Mouse (Mus musculus) heart, adult 2 months (tissue): ENCODE measurements at regions not wholly inside any gene's neighbourhood (a gene's known extent, or its start where the extent isn't known, plus 50 kb on each side); places are given as distances from the start of the nearest gene placed in this dataset.

Experiments
- DNase-seq, 2 experiments: peaks; one replicate each; pipeline ENCODE4 v3.0.0; 2021
- H3K27ac ChIP-seq: fragments of 200-600 bp; 2 replicates; pipeline ENCODE4 v1.8.1; 2022
- H3K27me3 ChIP-seq: fragments of 200-500 bp; 2 replicates; pipeline ENCODE4 v1.6.1; 2012; ENCODE audit warnings: mild to moderate bottlenecking, low read length, inconsistent platforms, mixed read lengths; ENCODE audit not compliant: control insufficient read depth, insufficient read depth
- H3K36me3 ChIP-seq: fragments of 200-500 bp; 2 replicates; pipeline ENCODE4 v1.6.1; 2012; ENCODE audit warnings: low read length, inconsistent platforms; ENCODE audit not compliant: control insufficient read depth, insufficient read depth
- H3K4me1 ChIP-seq: fragments of 200-500 bp; 2 replicates; pipeline ENCODE4 v1.6.1; 2011; ENCODE audit warnings: low read length; ENCODE audit not compliant: control insufficient read depth, insufficient read depth
- H3K4me3 ChIP-seq: fragments of 200-600 bp; 2 replicates; pipeline ENCODE4 v1.8.1; 2022
- H3K79me2 ChIP-seq: fragments of 200-500 bp; replicated peaks from 2 replicates; pipeline ENCODE4 v1.6.1; 2012; ENCODE audit warnings: mild to moderate bottlenecking, inconsistent platforms, low read length, moderate library complexity, mixed read lengths; ENCODE audit not compliant: control insufficient read depth, insufficient read depth
- H3K9ac ChIP-seq: fragments of 200-500 bp; 2 replicates; pipeline ENCODE4 v1.6.1; 2012; ENCODE audit warnings: low read depth, mild to moderate bottlenecking, control low read depth, inconsistent platforms, low read length, mixed read lengths
- CTCF ChIP-seq: fragments of 200-600 bp; IDR thresholded peaks from 2 replicates; pipeline ENCODE4 v1.8.1; 2022; ENCODE audit warnings: antibody characterized with exemption, mild to moderate bottlenecking, moderate library complexity
- EP300 ChIP-seq: fragments of 200-500 bp; IDR thresholded peaks from 2 replicates; pipeline ENCODE4 v1.6.1; 2011; ENCODE audit warnings: low read depth, low read length, control low read depth; ENCODE audit not compliant: insufficient read depth
- POLR2A ChIP-seq: fragments of 200-500 bp; IDR thresholded peaks from 2 replicates; pipeline ENCODE4 v1.6.1; 2011; ENCODE audit warnings: mild to moderate bottlenecking, low read depth, low read length, control low read depth; ENCODE audit not compliant: insufficient read depth
- WGBS: fragments of 180-500 bp; shearing (Covaris S2); methylation state at CpG from one replicate; pipeline ENCODE4 v1.1.7; 2018; 5-methylcytosine and 5-hydroxymethylcytosine counted together
- intact Hi-C: fragments of 180-260 bp; cut with DNase I; formaldehyde crosslinking; loops from one replicate; pipeline ENCODE4 v1.15.1; 2025

DNA sequence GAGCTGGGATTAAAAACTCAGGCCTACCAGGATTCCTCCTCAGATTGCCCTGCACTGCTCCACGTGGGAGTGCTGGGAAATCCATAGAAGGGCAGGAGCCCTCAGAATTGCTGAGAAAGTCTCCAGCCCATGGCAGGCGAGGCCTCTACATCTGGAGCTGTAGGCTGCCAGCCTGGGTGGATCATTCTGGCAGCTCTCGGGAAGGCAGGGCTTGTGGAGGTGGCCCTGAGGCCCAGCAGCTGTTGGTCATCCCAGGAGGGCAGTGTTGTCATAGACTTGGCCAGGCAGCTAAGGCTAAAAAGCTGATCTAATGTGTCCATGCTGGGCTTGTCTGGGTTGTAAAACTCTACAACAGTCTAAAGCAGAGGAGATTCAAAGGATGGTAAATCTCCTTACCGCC, 101.6 kb upstream of the Aldh1a3 start:
- no peaks in the 10 kb centered on the region; the same call in 1 of the 2 replicates for H3K4me1 ChIP-seq
- no peaks in the 10 kb centered on the region for H3K79me2 ChIP-seq
- intact Hi-C loops, result no loop called here
- H3K9ac ChIP-seq, result no peak overlapping the region
- H3K4me3 ChIP-seq, result no peak overlapping the region
- H3K27me3 ChIP-seq, result no peaks in the 10 kb centered on the region
- no peak overlapping the region for H3K27ac ChIP-seq
- 54% methylated on average over 4 of the region's 4 CpGs for whole genome bisulfite sequencing
- H3K36me3 ChIP-seq, result no peaks in the 10 kb centered on the region
- DNase-seq, result peak; percentile 73 to 78
- TF ChIP-seq POLR2A (no peak), CTCF (no peak), EP300 (0 out of 2 replicates have a peak, but pooled peaks have one; percentile 52)

DNA sequence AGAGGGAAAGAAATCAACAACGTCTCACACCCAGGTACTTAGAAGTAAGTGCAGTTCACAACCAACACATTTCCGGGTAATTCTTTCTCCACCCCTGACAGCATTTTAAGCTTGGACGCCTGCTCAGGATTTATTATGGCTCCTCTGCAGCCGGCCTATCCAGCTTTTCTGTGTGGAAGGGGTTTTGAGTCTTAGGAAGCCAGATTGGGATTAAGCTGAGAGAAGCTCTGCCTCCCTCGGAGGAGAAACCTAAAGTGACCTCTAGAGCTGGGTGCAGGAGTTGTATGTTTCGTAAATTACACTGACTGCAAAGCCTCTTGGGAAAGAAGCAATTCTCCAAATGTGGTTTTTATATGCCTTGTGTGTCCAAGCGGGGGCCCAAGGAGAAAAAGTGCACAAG, 96.6 kb upstream of the Aldh1a3 start:
- WGBS, result 70% methylated on average over 7 of the region's 7 CpGs
- DNase-seq, result no peak
- no peak for TF ChIP-seq CTCF
- TF ChIP-seq POLR2A, result no peak
- no peak for TF ChIP-seq EP300
- Histone ChIP-seq H3K27ac (no peak overlapping the region), H3K36me3 (no peaks in the 10 kb centered on the region), H3K27me3 (no peaks in the 10 kb centered on the region), H3K79me2 (no peaks in the 10 kb centered on the region), H3K4me1 (no peaks in the 10 kb centered on the region), H3K4me3 (no peak overlapping the region), H3K9ac (no peak overlapping the region)
- intact Hi-C loops, result no loop called here

- H3K4me3 ChIP-seq, result no peak overlapping the region
- intact Hi-C loops, result no loop called here
- no peaks in the 10 kb centered on the region for H3K27me3 ChIP-seq
- no peak for DNase-seq
- 86% methylated on average over 2 of the region's 2 CpGs for WGBS
- H3K79me2 ChIP-seq, result no peaks in the 10 kb centered on the region
- H3K36me3 ChIP-seq, result no peaks in the 10 kb centered on the region
- no peak overlapping the region for H3K27ac ChIP-seq
- H3K4me1 ChIP-seq, result no peaks in the 10 kb centered on the region
- H3K9ac ChIP-seq, result no peak overlapping the region
- TF ChIP-seq CTCF (no peak), EP300 (no peak), POLR2A (no peak)
These were observed 94.2 kb upstream of the Aldh1a3 start for GRCm38 (mm10) chr7:66521522-66521921.

DNA sequence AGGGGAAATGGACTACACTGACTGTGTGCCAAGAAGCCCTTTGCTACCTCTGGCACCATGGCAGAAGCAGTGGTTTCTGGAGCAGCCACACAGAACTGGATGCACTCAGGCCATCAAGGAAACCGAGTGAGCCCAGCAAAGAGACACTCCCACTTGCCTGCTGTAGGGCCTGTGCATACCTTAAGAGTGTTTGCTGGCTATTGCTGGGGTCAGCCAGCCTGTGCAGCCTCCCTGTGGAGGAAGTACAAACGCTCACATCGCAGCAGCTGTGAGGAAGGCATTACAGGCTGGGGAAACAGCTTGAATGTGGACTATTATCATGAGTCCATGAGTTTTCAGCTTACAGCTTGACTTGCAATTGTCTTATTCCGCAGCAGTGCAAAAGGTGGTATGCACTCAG, 88.8 kb upstream of the Aldh1a3 start:
- peaks cover 5% of the 10 kb centered on the region for H3K4me1 ChIP-seq
- no peaks in the 10 kb centered on the region for H3K36me3 ChIP-seq
- intact Hi-C loops, result no loop called here
- H3K27ac ChIP-seq, result no peak overlapping the region
- TF ChIP-seq EP300, result no peak
- no peak for TF ChIP-seq POLR2A
- no peak for TF ChIP-seq CTCF
- H3K9ac ChIP-seq, result no peak overlapping the region
- DNase-seq, result no peak
- H3K27me3 ChIP-seq, result no peaks in the 10 kb centered on the region
- WGBS, result 31% methylated on average over 4 of the region's 4 CpGs
- H3K79me2 ChIP-seq, result no peaks in the 10 kb centered on the region
- H3K4me3 ChIP-seq, result no peak overlapping the region

DNA sequence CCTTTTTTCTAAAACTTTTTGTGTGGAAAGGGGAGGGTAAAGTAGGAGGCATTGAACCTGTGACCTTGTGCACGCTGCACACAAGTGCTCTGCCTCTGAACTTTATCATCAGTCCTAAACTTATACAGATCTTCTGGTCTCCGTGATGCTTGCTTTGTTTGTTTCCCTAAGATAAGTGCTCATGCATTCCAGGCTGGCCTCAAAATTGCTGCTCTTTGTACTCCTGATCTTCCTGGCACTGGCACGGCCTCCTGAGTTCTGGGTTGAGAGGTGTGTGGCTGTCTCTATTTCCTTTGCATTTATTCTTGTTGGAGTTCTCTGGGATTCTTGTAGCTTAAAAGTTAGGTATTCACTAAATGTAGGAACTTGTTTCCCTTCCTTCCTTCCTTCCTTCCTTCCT, 86.1 kb upstream of the Aldh1a3 start:
- no peaks in the 10 kb centered on the region for H3K36me3 ChIP-seq
- TF ChIP-seq POLR2A (no peak), EP300 (no peak), CTCF (no peak)
- H3K4me1 ChIP-seq, result peaks cover 5% of the 10 kb centered on the region
- no peak for DNase-seq
- no peaks in the 10 kb centered on the region for H3K79me2 ChIP-seq
- no peak overlapping the region for H3K27ac ChIP-seq
- H3K4me3 ChIP-seq, result no peak overlapping the region
- intact Hi-C loops, result no loop called here
- H3K27me3 ChIP-seq, result no peaks in the 10 kb centered on the region
- no peak overlapping the region for H3K9ac ChIP-seq
- 28% methylated on average over 3 of the region's 3 CpGs for WGBS

- H3K4me3 ChIP-seq, result no peak overlapping the region
- no peak for DNase-seq
- WGBS, result 58% methylated on average over 2 of the region's 2 CpGs
- H3K36me3 ChIP-seq, result no peaks in the 10 kb centered on the region
- no peak overlapping the region for H3K9ac ChIP-seq
- intact Hi-C loops, result no loop called here
- H3K27me3 ChIP-seq, result no peaks in the 10 kb centered on the region
- no peak overlapping the region for H3K27ac ChIP-seq
- H3K79me2 ChIP-seq, result no peaks in the 10 kb centered on the region
- no peaks in the 10 kb centered on the region; the same call in 1 of the 2 replicates for H3K4me1 ChIP-seq
- no peak for TF ChIP-seq POLR2A
- TF ChIP-seq CTCF, result no peak
- no peak for TF ChIP-seq EP300
These were observed 78.4 kb upstream of the Aldh1a3 start for GRCm38 (mm10) chr7:66505734-66506133.
